Mouse (Mus musculus) heart, embryonic 11.5 days (tissue): Measurements from ENCODE around the gene Dab1. TPM values are rescaled to one million over a fixed set of nuclear protein-coding genes. Genes with fewer than 3 reads are reported as not detected.

Source experiments
- ATAC-seq: fragments of 200-750 bp; cut with Nextera tagmentation; replicated peaks from 2 replicates; pipeline ENCODE4 v1.8.0; 2017; ENCODE audit warnings: moderate library complexity; ENCODE audit not compliant: insufficient number of reproducible peaks, low FRiP score, low TSS enrichment
- H3K27ac ChIP-seq: fragments of 300-500 bp; sonication (generic); 2 replicates; pipeline ENCODE4 v1.5.1; 2014; ENCODE audit warnings: mild to moderate bottlenecking, low read depth, low read length
- H3K27me3 ChIP-seq: fragments of 300-500 bp; sonication (generic); 2 replicates; pipeline ENCODE4 v1.6.1; 2014; ENCODE audit warnings: mild to moderate bottlenecking, low read length, mixed read lengths; ENCODE audit not compliant: control insufficient read depth, insufficient read depth
- H3K36me3 ChIP-seq: fragments of 300-500 bp; sonication (generic); 2 replicates; pipeline ENCODE4 v1.6.1; 2014; ENCODE audit warnings: mild to moderate bottlenecking, low read length, moderate library complexity, mixed read lengths; ENCODE audit not compliant: control insufficient read depth, insufficient read depth
- H3K4me1 ChIP-seq: fragments of 300-500 bp; sonication (generic); 2 replicates; pipeline ENCODE4 v1.6.1; 2014; ENCODE audit warnings: low read length; ENCODE audit not compliant: control insufficient read depth, insufficient read depth
- H3K4me2 ChIP-seq: fragments of 300-500 bp; sonication (generic); 2 replicates; pipeline ENCODE4 v1.6.1; 2014; ENCODE audit warnings: mild to moderate bottlenecking, moderate library complexity
- H3K4me3 ChIP-seq: fragments of 300-500 bp; sonication (generic); 2 replicates; pipeline ENCODE4 v1.5.1; 2014; ENCODE audit warnings: low read depth, low read length
- H3K9ac ChIP-seq: fragments of 300-500 bp; sonication (generic); 2 replicates; pipeline ENCODE4 v1.6.1; 2014; ENCODE audit warnings: mild to moderate bottlenecking, low read depth, low read length, moderate library complexity
- H3K9me3 ChIP-seq: fragments of 300-500 bp; sonication (generic); replicated peaks from 2 replicates; pipeline ENCODE4 v1.6.1; 2016; ENCODE audit warnings: low read length; ENCODE audit not compliant: control insufficient read depth
- WGBS: fragments of 180-500 bp; shearing (Covaris S2); extraction: QIAGEN DNeasy Blood & Tissue Kit; methylation state at CpG from one replicate; pipeline ENCODE4 v1.1.7; 2014; ENCODE audit not compliant: insufficient replicate concordance; 5-methylcytosine and 5-hydroxymethylcytosine counted together
- polyA plus RNA-seq: library from polyadenylated mRNA; unstranded; fragments of >200 nt; fragmentation: Nextera tagmentation; extraction: Ambion mirVana; gene quantifications from 2 replicates; pipeline ENCODE4 v1.2.1, GENCODE M21; 2014

Gene Dab1
- polyA plus RNA-seq, 1 experiment from 2014 or later: 1.9 TPM

DNA sequence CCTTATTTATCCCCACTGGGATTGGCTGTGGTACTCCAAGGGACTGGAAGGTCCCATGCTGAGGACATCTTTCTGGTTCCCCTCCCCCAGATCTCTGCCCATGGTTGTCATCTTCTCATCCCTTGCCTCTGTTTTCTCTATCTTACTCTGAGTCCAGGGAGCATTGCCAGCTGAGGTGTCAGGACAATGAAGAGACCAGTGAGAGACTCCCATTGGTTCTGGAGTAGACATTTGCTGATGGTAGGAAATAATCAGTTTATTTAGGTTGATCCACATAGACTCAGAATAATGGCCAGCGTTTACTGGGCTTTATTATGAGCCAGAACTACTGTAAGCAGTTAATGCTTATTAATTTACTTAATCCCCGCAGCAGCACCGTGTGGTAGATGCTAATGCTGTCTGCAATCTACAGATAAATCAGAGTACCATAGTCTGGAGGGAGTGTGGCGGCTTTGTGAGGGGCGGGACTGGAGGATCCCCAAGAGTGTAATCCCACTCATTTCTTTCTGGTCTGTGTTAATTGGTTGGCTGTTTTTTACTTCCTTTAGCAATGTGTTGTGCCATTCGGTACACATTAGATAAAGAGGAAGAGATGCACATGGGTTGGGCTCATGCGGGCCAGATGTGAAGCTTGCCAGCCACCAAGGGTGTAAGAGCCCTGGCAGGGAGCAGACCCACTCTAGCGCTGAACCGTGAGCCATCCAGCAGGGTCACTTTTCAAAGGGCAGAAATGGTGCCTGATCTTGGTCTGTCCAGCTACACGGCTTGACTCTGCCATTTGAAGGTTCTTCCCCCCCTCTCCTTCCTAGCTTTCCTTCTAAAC lies 824.0 kb downstream of the Dab1 start:
- Histone ChIP-seq H3K36me3 (no peaks in the 10 kb centered on the region), H3K9ac (no peak overlapping the region), H3K4me2 (no peak overlapping the region), H3K4me1 (no peaks in the 10 kb centered on the region), H3K9me3 (no peaks in the 10 kb centered on the region), H3K4me3 (no peak overlapping the region), H3K27me3 (peaks cover 7% of the 10 kb centered on the region), H3K27ac (no peak overlapping the region)
- ATAC-seq: no peak
- 68% methylated on average over 10 of the region's 10 CpGs for WGBS

DNA sequence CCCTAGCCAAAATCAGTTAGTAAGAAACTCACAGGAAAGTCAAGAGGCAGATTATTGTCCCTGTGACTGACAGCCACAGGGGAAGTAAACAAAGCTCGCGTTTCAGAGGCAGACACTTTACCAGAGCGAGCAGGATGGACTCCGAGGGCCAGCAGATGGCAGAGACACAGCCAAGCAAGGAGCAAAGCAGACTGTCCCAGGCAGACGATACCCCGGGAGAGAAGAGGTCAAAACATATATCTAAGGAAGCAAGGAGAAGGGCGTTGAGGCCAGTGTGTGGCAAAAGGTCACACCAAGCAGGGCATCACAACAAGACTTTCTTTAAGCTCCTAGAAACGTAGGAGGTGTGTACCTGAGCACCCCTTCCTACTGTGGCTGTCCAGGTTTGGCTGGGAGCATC lies 824.6 kb downstream of the Dab1 start:
- H3K4me3 ChIP-seq: no peak overlapping the region
- WGBS: 26% methylated on average over 8 of the region's 8 CpGs
- no peak for ATAC-seq
- no peaks in the 10 kb centered on the region for H3K4me1 ChIP-seq
- no peaks in the 10 kb centered on the region for H3K36me3 ChIP-seq
- H3K27me3 ChIP-seq: peaks cover 7% of the 10 kb centered on the region
- no peak overlapping the region for H3K4me2 ChIP-seq
- H3K27ac ChIP-seq: no peak overlapping the region
- H3K9ac ChIP-seq: no peak overlapping the region
- no peaks in the 10 kb centered on the region for H3K9me3 ChIP-seq

DNA sequence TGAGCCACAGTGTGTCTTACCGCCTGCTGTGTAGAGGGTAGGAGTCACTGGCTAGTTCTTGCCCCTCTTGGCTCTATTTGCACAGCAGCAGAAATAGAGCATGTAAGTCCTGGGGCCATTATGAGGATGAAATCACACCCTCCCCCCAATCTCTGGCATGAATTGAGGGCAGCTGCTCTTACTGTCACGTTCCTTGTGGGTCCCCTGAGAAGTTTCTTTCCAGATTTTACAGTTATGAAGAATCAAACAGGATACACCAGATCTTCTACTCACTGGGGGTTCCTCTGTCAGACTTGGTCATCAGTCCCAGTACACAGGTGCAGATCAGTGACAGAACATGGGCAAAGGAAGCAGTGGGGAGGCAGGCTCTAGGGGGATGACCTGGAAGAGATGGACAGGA lies 825.8 kb downstream of the Dab1 start:
- no peaks in the 10 kb centered on the region for H3K4me1 ChIP-seq
- no peaks in the 10 kb centered on the region for H3K9me3 ChIP-seq
- WGBS: 77% methylated on average over 2 of the region's 2 CpGs
- peaks cover 4% of the 10 kb centered on the region for H3K27me3 ChIP-seq
- H3K9ac ChIP-seq: no peak overlapping the region
- no peak overlapping the region for H3K27ac ChIP-seq
- H3K4me2 ChIP-seq: no peak overlapping the region
- no peak for ATAC-seq
- H3K4me3 ChIP-seq: no peak overlapping the region
- H3K36me3 ChIP-seq: no peaks in the 10 kb centered on the region

DNA sequence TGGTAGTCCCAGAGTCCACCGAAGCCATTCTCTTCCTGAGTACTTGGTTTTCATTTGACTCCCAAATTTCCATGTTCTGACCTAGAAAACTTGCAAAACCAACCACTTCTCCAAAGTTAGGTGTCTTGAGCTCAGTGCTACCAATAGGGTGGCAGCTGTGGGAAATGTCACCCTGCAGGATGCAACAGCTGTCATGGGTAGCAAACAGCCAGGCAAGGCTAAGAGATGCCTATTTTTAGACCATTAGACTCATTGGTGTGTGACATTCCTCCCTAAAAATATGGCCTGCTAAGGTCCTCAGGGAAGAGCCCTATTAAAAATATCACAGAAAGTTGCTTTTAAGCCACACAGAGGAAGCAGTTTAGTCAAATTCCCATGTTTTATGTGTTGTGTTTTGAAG lies 829.0 kb downstream of the Dab1 start:
- 83% methylated on average over 1 of the region's 1 CpGs for WGBS
- no peaks in the 10 kb centered on the region for H3K36me3 ChIP-seq

DNA sequence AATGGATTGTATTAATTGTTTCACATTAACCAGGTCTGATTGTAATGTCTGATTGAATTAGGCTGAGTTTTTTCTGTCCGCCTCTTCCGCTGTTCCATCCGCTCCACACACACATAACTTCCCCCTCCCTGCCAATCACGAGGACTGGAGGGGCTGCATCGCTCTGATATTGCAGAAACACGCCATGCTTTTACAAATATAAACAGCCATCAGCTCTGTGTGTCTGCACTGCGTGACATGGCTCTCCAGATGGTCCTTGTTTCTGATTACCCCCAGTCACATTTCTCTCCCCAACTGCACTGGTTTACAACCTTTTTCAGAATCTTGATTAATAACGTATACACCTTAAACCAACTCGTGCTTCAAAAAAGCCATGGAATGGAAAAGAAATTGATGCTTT lies 831.5 kb downstream of the Dab1 start:
- H3K9me3 ChIP-seq: no peaks in the 10 kb centered on the region
- H3K4me2 ChIP-seq: no peak overlapping the region
- 80% methylated on average over 9 of the region's 9 CpGs for WGBS
- no peaks in the 10 kb centered on the region for H3K4me1 ChIP-seq
- no peak overlapping the region for H3K27ac ChIP-seq
- no peak for ATAC-seq
- no peak overlapping the region for H3K9ac ChIP-seq
- no peaks in the 10 kb centered on the region for H3K36me3 ChIP-seq
- H3K4me3 ChIP-seq: no peak overlapping the region
- no peaks in the 10 kb centered on the region for H3K27me3 ChIP-seq

More for the DNA sequence above, 829.0 kb downstream of the Dab1 start:
- H3K9me3 ChIP-seq: no peaks in the 10 kb centered on the region
- no peak overlapping the region for H3K4me2 ChIP-seq
- no peak overlapping the region for H3K27ac ChIP-seq
- H3K27me3 ChIP-seq: 0 out of 2 replicates have a peak, but pooled peaks cover 4% of the 10 kb centered on the region
- H3K9ac ChIP-seq: no peak overlapping the region
- H3K4me1 ChIP-seq: no peaks in the 10 kb centered on the region
- no peak overlapping the region for H3K4me3 ChIP-seq
- no peak for ATAC-seq

DNA sequence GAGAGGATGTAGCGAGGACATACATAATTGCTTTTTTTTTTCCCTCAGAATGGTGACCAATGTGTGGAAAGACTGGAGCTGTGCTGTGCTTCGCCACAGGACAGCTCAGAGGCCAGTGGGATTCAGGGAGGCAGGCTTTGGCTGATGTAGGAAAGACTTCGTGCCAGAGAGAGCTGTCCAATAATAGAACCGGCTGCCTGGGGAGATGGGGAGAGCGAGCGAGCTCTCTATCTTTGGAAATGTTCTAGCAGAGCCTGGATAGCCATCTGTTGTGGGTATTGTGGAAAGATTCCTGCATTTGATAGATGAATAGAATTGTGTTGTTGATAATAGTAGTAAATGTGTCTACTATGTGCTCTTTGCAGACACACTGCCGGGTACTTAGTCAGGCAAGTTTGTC lies 833.4 kb downstream of the Dab1 start:
- Histone ChIP-seq H3K4me1 (no peaks in the 10 kb centered on the region), H3K27me3 (no peaks in the 10 kb centered on the region), H3K9me3 (no peaks in the 10 kb centered on the region), H3K9ac (no peak overlapping the region), H3K27ac (no peak overlapping the region), H3K4me2 (no peak overlapping the region), H3K4me3 (no peak overlapping the region), H3K36me3 (no peaks in the 10 kb centered on the region)
- ATAC-seq: no peak
- WGBS: 46% methylated on average over 7 of the region's 7 CpGs

DNA sequence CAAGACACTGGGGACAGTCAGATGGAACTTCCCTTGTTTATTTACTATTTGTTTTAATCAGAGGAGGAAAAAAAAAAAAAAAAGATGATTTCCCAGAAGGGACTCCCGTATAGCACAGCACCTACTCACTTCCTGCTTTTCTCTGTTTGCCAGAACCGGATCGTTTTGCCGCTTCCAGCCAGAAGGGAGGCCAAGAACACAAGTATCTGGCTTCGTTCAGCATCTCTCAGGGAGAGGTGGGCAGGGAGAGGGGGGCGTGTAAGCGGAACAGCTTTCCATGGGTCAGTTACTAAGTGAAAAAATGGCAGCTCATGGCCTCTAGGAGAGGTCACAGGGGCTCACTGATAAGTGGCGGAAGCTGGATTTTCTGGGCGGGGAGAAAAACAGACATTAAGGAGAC lies 836.0 kb downstream of the Dab1 start:
- no peaks in the 10 kb centered on the region for H3K36me3 ChIP-seq
- no peak for ATAC-seq
- H3K4me1 ChIP-seq: no peaks in the 10 kb centered on the region
- H3K4me2 ChIP-seq: no peak overlapping the region
- WGBS: 55% methylated on average over 9 of the region's 9 CpGs
- H3K27ac ChIP-seq: no peak overlapping the region
- no peak overlapping the region for H3K4me3 ChIP-seq
- no peaks in the 10 kb centered on the region for H3K27me3 ChIP-seq
- H3K9me3 ChIP-seq: no peaks in the 10 kb centered on the region
- H3K9ac ChIP-seq: no peak overlapping the region

DNA sequence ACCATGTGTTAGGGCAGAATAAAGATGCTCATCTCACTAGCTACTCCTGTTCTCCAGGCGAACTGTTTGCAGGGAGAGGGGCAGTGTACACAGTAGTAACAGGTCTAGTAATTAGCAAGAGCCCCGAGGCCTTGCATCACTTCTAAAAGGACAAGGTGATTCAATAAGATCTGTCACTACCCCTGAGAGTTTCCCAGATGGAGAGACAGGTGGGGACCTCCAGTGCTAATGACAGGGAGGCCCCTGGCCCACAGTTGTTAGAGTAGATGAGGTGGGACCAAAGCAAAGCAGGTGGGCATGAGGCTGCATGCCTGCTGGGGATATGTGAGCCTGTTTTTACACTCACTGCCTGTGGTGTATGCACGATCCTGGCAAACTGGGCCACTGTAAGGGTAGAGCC lies 836.6 kb downstream of the Dab1 start:
- no peaks in the 10 kb centered on the region for H3K9me3 ChIP-seq
- H3K27ac ChIP-seq: no peak overlapping the region
- H3K4me1 ChIP-seq: no peaks in the 10 kb centered on the region
- H3K4me3 ChIP-seq: no peak overlapping the region
- no peak overlapping the region for H3K9ac ChIP-seq
- H3K27me3 ChIP-seq: no peaks in the 10 kb centered on the region
- no peak overlapping the region for H3K4me2 ChIP-seq
- H3K36me3 ChIP-seq: no peaks in the 10 kb centered on the region
- ATAC-seq: no peak
- WGBS: 77% methylated on average over 3 of the region's 3 CpGs
